Mouse (Mus musculus): ENCODE data around the gene Anp32b.

Anp32b gene

DNA sequence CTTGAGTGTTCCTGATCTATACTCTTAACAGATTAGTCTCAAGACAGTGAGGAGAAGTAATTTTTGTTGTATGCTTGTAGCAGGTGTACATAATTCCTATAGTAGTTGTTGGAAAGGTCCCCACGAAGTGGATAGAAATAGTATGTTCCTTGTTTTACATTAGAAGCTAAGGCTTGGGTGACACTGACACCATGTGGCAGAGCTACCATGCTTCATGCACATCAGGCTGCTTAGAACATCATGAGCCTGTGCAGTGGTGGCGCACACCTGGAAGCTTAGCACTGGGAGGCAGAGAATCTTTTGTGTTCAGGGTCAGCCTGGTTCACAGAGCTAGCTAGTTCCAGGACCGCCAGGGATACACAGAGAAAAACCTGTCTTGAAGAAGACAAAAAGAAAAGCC is 15.0 kb downstream of the Anp32b start:
- H3K36me3 ChIP-seq (ENCODE audit: control insufficient read depth, insufficient read depth, low read length, poor library complexity, severe bottlenecking), result peaks cover 15% of the 10 kb centered on the region
- H3K27me3 ChIP-seq (ENCODE audit: control insufficient read depth, insufficient read depth, low read length, poor library complexity, severe bottlenecking), result no peaks in the 10 kb centered on the region
- peak; percentile 46 for DNase-seq (ENCODE audit: low read depth, low spot score)

DNA sequence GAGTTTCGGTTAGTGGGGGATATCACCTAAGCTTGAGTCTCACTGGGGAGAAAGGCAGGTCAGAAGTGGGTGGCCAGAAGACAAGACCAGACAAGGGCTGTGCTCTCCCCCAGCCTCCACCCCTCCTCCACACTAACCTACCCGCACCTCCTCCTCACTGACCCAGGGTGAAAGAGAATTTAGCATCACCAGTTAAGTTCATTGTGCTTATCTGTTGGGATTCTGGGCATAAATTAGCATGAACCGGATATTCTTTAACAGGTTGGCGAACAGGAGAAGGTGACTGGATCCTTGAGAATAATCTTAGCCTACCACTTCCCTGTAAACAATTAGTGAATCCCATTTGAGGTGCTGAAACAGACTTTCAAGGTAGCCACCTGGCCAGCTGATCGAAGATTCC is 24.4 kb downstream of the Anp32b start:
- Histone ChIP-seq H3K27me3 (ENCODE audit: control insufficient read depth, insufficient read depth, low read length, poor library complexity, severe bottlenecking) (no peaks in the 10 kb centered on the region), H3K36me3 (ENCODE audit: control insufficient read depth, insufficient read depth, low read length, poor library complexity, severe bottlenecking) (peaks cover 14% of the 10 kb centered on the region)
- DNase-seq (ENCODE audit: low read depth, low spot score), result no peak

GRCm38 (mm10) chr4:46479081-46479480 is 28.4 kb downstream of the Anp32b start:
- H3K36me3 ChIP-seq (ENCODE audit: control insufficient read depth, insufficient read depth, low read length, poor library complexity, severe bottlenecking), result peaks cover 4% of the 10 kb centered on the region
- no peaks in the 10 kb centered on the region for H3K27me3 ChIP-seq (ENCODE audit: control insufficient read depth, insufficient read depth, low read length, poor library complexity, severe bottlenecking)
- no peak for DNase-seq (ENCODE audit: low read depth, low spot score)

- Histone ChIP-seq H3K36me3 (ENCODE audit: control insufficient read depth, insufficient read depth, low read length, poor library complexity, severe bottlenecking) (no peaks in the 10 kb centered on the region), H3K27me3 (ENCODE audit: control insufficient read depth, insufficient read depth, low read length, poor library complexity, severe bottlenecking) (no peaks in the 10 kb centered on the region)
- DNase-seq (ENCODE audit: low read depth, low spot score), result peak; percentile 79
Measured at GRCm38 (mm10) chr4:46485696-46486417, 35.2 kb downstream of the Anp32b start.

GRCm38 (mm10) chr4:46487348-46487747 is 36.6 kb downstream of the Anp32b start:
- no peak for DNase-seq (ENCODE audit: low read depth, low spot score)
- H3K27me3 ChIP-seq (ENCODE audit: control insufficient read depth, insufficient read depth, low read length, poor library complexity, severe bottlenecking), result no peaks in the 10 kb centered on the region
- no peaks in the 10 kb centered on the region for H3K36me3 ChIP-seq (ENCODE audit: control insufficient read depth, insufficient read depth, low read length, poor library complexity, severe bottlenecking)

DNA sequence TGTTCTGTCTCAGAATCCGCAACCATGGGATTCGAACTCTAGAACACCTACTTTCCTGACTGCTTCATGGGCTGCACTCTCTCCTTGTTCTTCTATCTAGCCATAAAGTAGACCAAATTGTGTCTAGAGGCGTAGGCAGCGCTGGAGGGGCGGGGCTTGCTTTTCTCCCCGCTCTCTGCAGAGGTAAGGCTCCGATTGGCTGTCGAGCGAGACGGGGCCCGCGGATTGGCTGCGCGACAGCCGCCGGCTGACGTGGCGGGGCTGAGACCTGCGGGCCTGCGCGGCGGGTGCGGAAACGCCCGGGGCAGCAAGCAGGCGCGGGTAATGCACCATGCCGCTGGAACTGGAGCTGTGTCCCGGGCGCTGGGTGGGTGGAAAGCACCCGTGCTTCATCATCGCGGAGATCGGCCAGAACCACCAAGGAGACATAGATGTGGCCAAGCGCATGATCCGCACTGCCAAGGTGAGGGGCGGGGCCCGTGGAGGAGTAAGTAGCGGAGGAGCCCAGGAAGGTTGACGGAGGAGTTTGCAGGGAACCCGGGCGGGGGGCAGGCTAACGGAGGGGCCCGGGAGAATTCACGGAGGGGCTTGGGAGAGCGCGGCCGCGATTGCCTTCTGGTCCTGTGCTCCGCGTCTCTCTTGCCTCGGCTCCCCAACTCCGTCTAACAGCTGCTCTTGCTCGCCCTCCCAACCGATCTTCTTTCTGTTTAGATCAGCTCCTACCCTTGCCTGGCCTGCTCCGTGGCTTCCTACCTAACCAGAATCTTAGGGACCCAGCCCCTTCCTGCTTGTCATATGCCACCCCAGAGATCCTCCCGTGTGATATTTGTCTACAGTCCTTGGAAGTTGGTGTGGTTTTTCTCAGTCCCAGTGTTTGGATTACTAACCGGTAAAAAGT is 38.6 kb downstream of the Anp32b start, which contains the start of gene Nans:
TSS of gene Nans (plus strand) at position 221 of the 898 bp plus-strand sequence.
- Histone ChIP-seq H3K27me3 (ENCODE audit: control insufficient read depth, insufficient read depth, low read length, poor library complexity, severe bottlenecking) (no peaks in the 10 kb centered on the region), H3K36me3 (ENCODE audit: control insufficient read depth, insufficient read depth, low read length, poor library complexity, severe bottlenecking) (peaks cover 7% of the 10 kb centered on the region)
- DNase-seq (ENCODE audit: low read depth, low spot score), result peak; percentile 95

DNA sequence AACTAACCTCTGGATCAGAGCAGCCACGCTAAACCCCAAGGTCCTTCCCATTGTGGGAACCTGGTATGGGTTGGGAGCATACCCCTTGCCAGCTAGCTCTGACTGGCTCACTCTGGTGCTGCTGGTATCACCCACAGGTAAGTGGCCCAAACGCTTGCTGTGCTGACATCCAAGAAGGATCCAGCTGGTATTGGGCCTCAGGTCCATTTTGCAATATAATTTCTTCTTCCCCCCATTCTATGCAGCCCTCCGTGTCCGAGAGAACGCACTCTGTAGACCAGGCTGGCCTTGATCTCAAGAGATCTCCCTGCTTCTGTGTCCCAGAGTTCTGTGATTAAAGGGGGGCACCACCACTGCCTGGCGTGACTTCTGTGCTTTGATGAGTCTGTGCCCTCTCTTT is 42.4 kb downstream of the Anp32b start:
- peaks cover 12% of the 10 kb centered on the region for H3K36me3 ChIP-seq (ENCODE audit: control insufficient read depth, insufficient read depth, low read length, poor library complexity, severe bottlenecking)
- no peak for DNase-seq (ENCODE audit: low read depth, low spot score)

GRCm38 (mm10) chr4:46495543-46495942 is 44.8 kb downstream of the Anp32b start:
- Histone ChIP-seq H3K27me3 (ENCODE audit: control insufficient read depth, insufficient read depth, low read length, poor library complexity, severe bottlenecking) (no peaks in the 10 kb centered on the region), H3K36me3 (ENCODE audit: control insufficient read depth, insufficient read depth, low read length, poor library complexity, severe bottlenecking) (peaks cover 12% of the 10 kb centered on the region)
- DNase-seq (ENCODE audit: low read depth, low spot score), result no peak

More for the DNA sequence above, 42.4 kb downstream of the Anp32b start:
- H3K27me3 ChIP-seq (ENCODE audit: control insufficient read depth, insufficient read depth, low read length, poor library complexity, severe bottlenecking), result no peaks in the 10 kb centered on the region

- DNase-seq (ENCODE audit: low read depth, low spot score), result peak; percentile 92
- peaks cover 13% of the 10 kb centered on the region for H3K36me3 ChIP-seq (ENCODE audit: control insufficient read depth, insufficient read depth, low read length, poor library complexity, severe bottlenecking)
- H3K27me3 ChIP-seq (ENCODE audit: control insufficient read depth, insufficient read depth, low read length, poor library complexity, severe bottlenecking), result no peaks in the 10 kb centered on the region
Measured at GRCm38 (mm10) chr4:46497286-46497892, 46.7 kb downstream of the Anp32b start.

- Histone ChIP-seq H3K27me3 (ENCODE audit: control insufficient read depth, insufficient read depth, low read length, poor library complexity, severe bottlenecking) (no peaks in the 10 kb centered on the region), H3K36me3 (ENCODE audit: control insufficient read depth, insufficient read depth, low read length, poor library complexity, severe bottlenecking) (peaks cover 12% of the 10 kb centered on the region)
- no peak for DNase-seq (ENCODE audit: low read depth, low spot score)
Measured at GRCm38 (mm10) chr4:46498511-46498910, 47.8 kb downstream of the Anp32b start.

GRCm38 (mm10) chr4:46498976-46499375 is 48.3 kb downstream of the Anp32b start:
- peak; percentile 69 for DNase-seq (ENCODE audit: low read depth, low spot score)
- no peaks in the 10 kb centered on the region for H3K27me3 ChIP-seq (ENCODE audit: control insufficient read depth, insufficient read depth, low read length, poor library complexity, severe bottlenecking)
- H3K36me3 ChIP-seq (ENCODE audit: control insufficient read depth, insufficient read depth, low read length, poor library complexity, severe bottlenecking), result peaks cover 12% of the 10 kb centered on the region; the same call in 1 of the 2 replicates

- peaks cover 6% of the 10 kb centered on the region for H3K36me3 ChIP-seq (ENCODE audit: control insufficient read depth, insufficient read depth, low read length, poor library complexity, severe bottlenecking)
- no peak for DNase-seq (ENCODE audit: low read depth, low spot score)
- H3K27me3 ChIP-seq (ENCODE audit: control insufficient read depth, insufficient read depth, low read length, poor library complexity, severe bottlenecking), result no peaks in the 10 kb centered on the region
Measured at GRCm38 (mm10) chr4:46502606-46503502, 52.2 kb downstream of the Anp32b start.

DNA sequence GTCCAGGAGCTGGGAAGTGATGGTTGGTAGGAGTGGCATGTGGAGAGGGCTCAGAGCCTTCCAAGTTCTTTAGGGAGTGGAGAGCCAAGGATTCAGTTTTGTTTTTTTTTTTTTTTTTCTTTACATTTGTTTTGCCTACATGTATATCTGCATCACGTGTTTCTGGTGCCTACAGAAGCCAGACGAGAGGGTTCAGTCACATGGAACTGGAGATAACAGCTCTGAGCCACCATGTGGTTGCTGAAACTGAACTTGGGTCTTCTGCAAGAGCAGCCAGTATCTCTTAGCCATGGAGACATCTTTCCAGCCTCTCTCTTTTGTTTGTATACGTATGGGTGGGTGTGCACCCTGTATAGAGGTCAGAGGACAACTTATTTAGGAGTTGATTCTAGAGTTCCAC is 53.2 kb downstream of the Anp32b start:
- H3K27me3 ChIP-seq (ENCODE audit: control insufficient read depth, insufficient read depth, low read length, poor library complexity, severe bottlenecking), result no peaks in the 10 kb centered on the region
- peaks cover 6% of the 10 kb centered on the region for H3K36me3 ChIP-seq (ENCODE audit: control insufficient read depth, insufficient read depth, low read length, poor library complexity, severe bottlenecking)
- no peak for DNase-seq (ENCODE audit: low read depth, low spot score)

All from splenic B cell, adult 2 months (primary cell).